Mouse (Mus musculus) bone marrow, adult 2 months (tissue): ENCODE data around the gene Tmub2.

Experiments
- CTCF ChIP-seq: fragments of 200-500 bp; IDR thresholded peaks from 2 replicates; pipeline ENCODE4 v1.5.1; 2011; ENCODE audit warnings: low read length, control low read depth; ENCODE audit not compliant: control insufficient read depth, insufficient read depth
- POLR2A ChIP-seq: fragments of 200-500 bp; IDR thresholded peaks from 2 replicates; pipeline ENCODE4 v1.6.1; 2011; ENCODE audit warnings: low read depth, mild to moderate bottlenecking, control low read depth, low read length, borderline replicate concordance; ENCODE audit not compliant: control insufficient read depth

- TF ChIP-seq POLR2A (no peak), CTCF (no peak)
Observed at GRCm38 (mm10) chr11:102337921-102338320, 53.2 kb downstream of the Tmub2 start.
